Mouse (Mus musculus) liver, postnatal 0 days (tissue): ENCODE measurements at regions not wholly inside any gene's neighbourhood (a gene's known extent, or its start where the extent isn't known, plus 50 kb on each side); places are given as distances from the start of the nearest gene placed in this dataset.

Source experiments
- CTCF ChIP-seq: sonication (generic); IDR thresholded peaks from 2 replicates; pipeline ENCODE4 v1.5.1; 2016; ENCODE audit warnings: antibody characterized with exemption, low read depth
- EP300 ChIP-seq: IDR thresholded peaks from 2 replicates; pipeline ENCODE4 v1.6.1; 2016; ENCODE audit warnings: antibody characterized with exemption, low read depth, mild to moderate bottlenecking

DNA sequence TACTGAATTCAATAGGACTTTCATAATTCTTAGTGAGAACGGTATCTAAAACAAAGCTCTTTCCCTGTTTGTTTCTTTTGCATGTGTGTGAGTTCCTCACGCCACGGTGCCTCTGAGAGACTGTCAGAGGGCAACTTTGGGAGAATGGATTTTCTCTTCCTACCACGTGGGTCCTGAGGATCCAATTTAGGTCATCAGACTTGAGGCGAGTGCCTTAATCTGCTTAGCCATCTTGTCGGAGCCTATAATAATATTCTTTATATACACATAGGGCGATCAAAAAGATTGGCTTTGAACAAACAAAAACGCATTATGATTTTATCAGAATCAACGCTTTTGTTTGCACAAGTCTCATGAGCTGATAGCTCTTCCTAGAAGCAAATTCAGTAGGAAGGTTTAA lies 119.6 kb downstream of the Enc1 start:
- no peak for TF ChIP-seq CTCF
- TF ChIP-seq EP300: no peak
